Mouse (Mus musculus) forebrain, embryonic 14.5 days (tissue): ENCODE measurements around the gene Pet100. TPM values are rescaled to one million over a fixed set of nuclear protein-coding genes. Genes with fewer than 3 reads are reported as not detected.
A peak's percentile ranks its signal among the peaks of the same experiment; 100 is the strongest.
"Not testable (repeated sequence)": the region's sequence is repeated elsewhere in the genome, so short reads cannot be mapped to it uniquely, and the experiment has no call there.

Source experiments
- ATAC-seq: fragments of 200-750 bp; cut with Nextera tagmentation; 2 replicates; pipeline ENCODE4 v1.8.0; 2017; ENCODE audit warnings: mild to moderate bottlenecking, moderate library complexity
- DNase-seq: peaks from one replicate; pipeline ENCODE4 v3.0.0-alpha.2; 2015; ENCODE audit warnings: low spot score
- H3K27ac ChIP-seq: fragments of 300-500 bp; sonication (generic); 2 replicates; pipeline ENCODE4 v1.5.1; 2014; ENCODE audit warnings: low read depth, mild to moderate bottlenecking, control low read depth, low read length, moderate library complexity
- H3K27me3 ChIP-seq: fragments of 300-500 bp; sonication (generic); replicated peaks from 2 replicates; pipeline ENCODE4 v1.6.1; 2014; ENCODE audit warnings: low read length, control low read depth, mixed read lengths; ENCODE audit not compliant: control insufficient read depth, insufficient read depth
- H3K36me3 ChIP-seq: fragments of 300-500 bp; sonication (generic); 2 replicates; pipeline ENCODE4 v1.6.1; 2014; ENCODE audit warnings: low read length, control low read depth; ENCODE audit not compliant: control insufficient read depth, insufficient read depth
- H3K4me1 ChIP-seq: fragments of 300-500 bp; sonication (generic); 2 replicates; pipeline ENCODE4 v1.6.1; 2014; ENCODE audit warnings: antibody characterized with exemption, low read length, control low read depth; ENCODE audit not compliant: control insufficient read depth, insufficient read depth
- H3K4me2 ChIP-seq: fragments of 300-500 bp; sonication (generic); 2 replicates; pipeline ENCODE4 v1.6.1; 2014; ENCODE audit warnings: mild to moderate bottlenecking, control low read depth, low read length
- H3K4me3 ChIP-seq: fragments of 300-500 bp; sonication (generic); 2 replicates; pipeline ENCODE4 v1.5.1; 2014; ENCODE audit warnings: low read depth, low read length, control low read depth
- H3K9ac ChIP-seq: fragments of 300-500 bp; sonication (generic); 2 replicates; pipeline ENCODE4 v1.6.1; 2014; ENCODE audit warnings: mild to moderate bottlenecking, low read length, control low read depth, moderate library complexity
- H3K9me3 ChIP-seq: fragments of 300-500 bp; sonication (generic); replicated peaks from 2 replicates; pipeline ENCODE4 v1.6.1; 2016; ENCODE audit warnings: low read length, control low read depth, mixed read lengths; ENCODE audit not compliant: control insufficient read depth
- WGBS: fragments of 180-500 bp; shearing (Covaris S2); extraction: QIAGEN DNeasy Blood & Tissue Kit; methylation state at CpG from one replicate; pipeline ENCODE4 v1.1.7; 2014; 5-methylcytosine and 5-hydroxymethylcytosine counted together
- polyA plus RNA-seq: library from polyadenylated mRNA; unstranded; fragments of >200 nt; fragmentation: Nextera tagmentation; extraction: Ambion mirVana; gene quantifications from 2 replicates; pipeline ENCODE4 v1.2.1, GENCODE M21; 2014

Pet100 gene
- polyA plus RNA-seq, result 95.7 and 99.8 TPM in 2 replicates

DNA sequence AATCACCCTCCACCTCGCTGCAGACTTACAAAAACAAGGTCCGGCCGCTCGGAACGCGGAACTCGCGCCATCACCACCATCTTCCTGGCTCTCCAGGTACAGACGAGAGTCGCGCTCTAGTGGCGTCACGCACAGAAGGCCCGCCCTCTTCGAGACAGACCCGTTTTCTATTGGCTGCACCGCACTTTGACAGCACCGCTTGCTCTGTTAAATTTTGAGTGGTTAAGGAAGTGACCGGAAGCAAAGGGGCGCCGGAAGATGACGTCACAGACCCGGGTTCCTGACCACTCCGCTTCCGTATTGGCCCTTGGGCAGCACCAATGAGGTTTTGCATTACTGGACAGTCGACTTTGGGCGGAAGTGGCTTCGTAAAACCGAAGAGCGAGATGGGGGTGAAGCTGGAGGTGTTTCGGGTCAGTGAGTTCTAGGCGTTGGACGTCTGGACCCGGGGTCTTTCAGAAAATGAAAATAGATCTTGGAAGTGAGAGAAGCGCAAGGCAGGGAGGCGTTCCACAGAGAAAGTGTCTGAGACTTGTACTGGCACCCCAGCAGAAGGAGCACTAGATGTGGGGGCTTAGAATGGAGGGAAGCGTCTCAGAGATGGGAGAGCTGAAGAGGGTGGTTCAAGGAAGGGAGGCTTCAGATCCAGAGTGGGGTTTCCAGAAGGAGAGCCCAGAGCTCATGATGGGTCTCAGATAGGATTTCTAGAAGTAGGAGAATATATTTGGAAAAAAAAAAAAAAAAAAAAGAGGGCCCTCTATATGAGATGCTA, at the start of gene Pet100, which contains the start of gene Xab2:
Gene Pet100 (plus strand): TSS at position 350 of the 772 bp plus-strand sequence.
Gene Xab2 (minus strand): TSS at position 118 of the 772 bp plus-strand sequence.
- under 1% methylated on average over 37 of the region's 37 CpGs for WGBS

GRCm38 (mm10) chr8:3574546-3574945, 46.8 kb upstream of the Pet100 start:
- no peak for DNase-seq
- no peak overlapping the region for H3K9ac ChIP-seq
- WGBS, result 90% methylated on average over 3 of the region's 3 CpGs
- no peaks in the 10 kb centered on the region for H3K9me3 ChIP-seq
- H3K4me1 ChIP-seq, result no peaks in the 10 kb centered on the region
- no peaks in the 10 kb centered on the region for H3K27me3 ChIP-seq
- no peak overlapping the region for H3K4me2 ChIP-seq
- H3K27ac ChIP-seq, result no peak overlapping the region
- ATAC-seq, result no peak
- no peak overlapping the region for H3K4me3 ChIP-seq
- H3K36me3 ChIP-seq, result no peaks in the 10 kb centered on the region

More for the DNA sequence above, at the start of gene Pet100, which contains the start of gene Xab2:
- Histone ChIP-seq H3K9me3 (no peaks in the 10 kb centered on the region), H3K27me3 (no peaks in the 10 kb centered on the region), H3K27ac (no peak within 1 kb of the TSS), H3K9ac (peak within 1 kb of the TSS; percentile 76), H3K4me2 (peak within 1 kb of the TSS; percentile 73), H3K4me1 (peaks cover 9% of the 10 kb centered on the region; the same call in 1 of the 2 replicates), H3K4me3 (peak within 1 kb of the TSS; percentile 79), H3K36me3 (peaks cover 23% of the 10 kb centered on the region)
- ATAC-seq (peak; percentile 98), DNase-seq (peak; percentile 100)

- Histone ChIP-seq H3K27ac (no peak overlapping the region), H3K4me2 (no peak overlapping the region), H3K36me3 (no peaks in the 10 kb centered on the region), H3K4me1 (no peaks in the 10 kb centered on the region), H3K9me3 (no peaks in the 10 kb centered on the region), H3K9ac (no peak overlapping the region), H3K27me3 (no peaks in the 10 kb centered on the region), H3K4me3 (no peak overlapping the region)
- WGBS, result 80% methylated on average over 15 of the region's 15 CpGs
- no peak for DNase-seq
- ATAC-seq, result no peak
Measured at GRCm38 (mm10) chr8:3576211-3576960, 45.0 kb upstream of the Pet100 start.

GRCm38 (mm10) chr8:3579390-3580364, 41.7 kb upstream of the Pet100 start:
- DNase-seq (no peak), ATAC-seq (no peak)
- Histone ChIP-seq H3K9me3 (no peaks in the 10 kb centered on the region), H3K9ac (no peak overlapping the region), H3K27me3 (no peaks in the 10 kb centered on the region), H3K4me1 (no peaks in the 10 kb centered on the region), H3K4me3 (no peak overlapping the region), H3K36me3 (no peaks in the 10 kb centered on the region), H3K4me2 (no peak overlapping the region), H3K27ac (no peak overlapping the region)
- 82% methylated on average over 9 of the region's 9 CpGs for WGBS

DNA sequence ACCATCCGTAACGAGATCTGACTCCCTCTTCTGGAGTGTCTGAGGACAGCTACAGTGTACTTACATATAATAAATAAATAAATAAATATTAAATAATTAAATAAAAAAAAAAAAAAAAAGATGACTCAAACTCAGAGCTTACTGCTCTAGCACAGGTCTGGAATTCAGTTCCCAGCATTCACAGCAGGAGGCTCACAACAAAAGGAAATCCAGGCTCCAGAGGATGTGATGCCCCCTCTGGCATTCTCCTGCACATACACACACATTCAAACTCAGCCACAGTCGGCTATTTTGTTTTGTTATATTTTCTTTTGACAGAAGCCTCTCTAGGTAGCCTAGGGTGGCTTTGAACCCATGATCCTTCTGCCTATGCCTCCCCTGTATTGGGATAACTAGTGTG, 39.4 kb upstream of the Pet100 start:
- not testable (repeated sequence) for H3K9ac ChIP-seq, H3K4me1 ChIP-seq, H3K4me2 ChIP-seq, DNase-seq, ATAC-seq, H3K36me3 ChIP-seq, H3K4me3 ChIP-seq, H3K27me3 ChIP-seq, H3K9me3 ChIP-seq, H3K27ac ChIP-seq
- WGBS, result 75% methylated on average over 1 of the region's 3 CpGs

DNA sequence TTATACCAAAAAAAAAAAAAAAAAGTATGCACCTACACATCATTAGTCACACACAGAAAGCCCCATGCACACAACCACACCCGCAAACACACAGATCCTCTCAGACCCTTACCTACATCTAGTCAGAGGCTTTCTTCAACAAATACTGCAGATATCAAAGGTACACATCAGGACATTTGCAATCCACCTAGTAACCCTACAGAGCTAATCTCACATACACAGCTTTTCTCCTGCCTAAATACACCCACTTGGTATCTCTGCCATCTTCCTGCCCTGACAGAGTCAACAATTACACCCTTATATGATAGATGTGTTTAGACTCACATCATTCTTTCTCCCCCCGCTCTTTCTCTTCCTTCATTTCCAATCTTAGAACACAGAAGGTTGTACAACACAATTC, 34.9 kb upstream of the Pet100 start:
- ATAC-seq, result no peak
- no peaks in the 10 kb centered on the region for H3K4me1 ChIP-seq
- H3K9me3 ChIP-seq, result no peaks in the 10 kb centered on the region
- no peak for DNase-seq
- no peak overlapping the region for H3K4me3 ChIP-seq
- H3K27me3 ChIP-seq, result no peaks in the 10 kb centered on the region
- H3K27ac ChIP-seq, result no peak overlapping the region
- H3K4me2 ChIP-seq, result no peak overlapping the region
- H3K36me3 ChIP-seq, result no peaks in the 10 kb centered on the region
- no peak overlapping the region for H3K9ac ChIP-seq
- WGBS, result 91% methylated on average over 2 of the region's 2 CpGs

DNA sequence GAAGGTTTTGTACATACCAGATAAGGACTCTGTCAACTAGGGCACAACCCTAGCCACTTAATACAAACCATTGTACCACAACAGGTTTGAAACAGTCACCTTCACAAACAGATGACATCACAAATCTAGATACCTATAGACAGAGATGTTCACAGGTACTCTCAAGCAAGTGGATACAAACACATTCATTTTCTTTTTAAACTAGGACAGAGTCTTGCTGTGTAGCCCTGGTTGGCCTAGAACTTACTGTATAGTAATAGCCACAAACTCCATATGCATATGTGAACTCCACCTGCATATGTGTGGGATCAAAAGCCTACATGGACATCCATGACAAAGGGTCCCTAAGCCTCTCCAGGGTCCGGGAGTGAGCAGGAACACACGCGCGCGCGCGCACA, 34.4 kb upstream of the Pet100 start, which contains the start of gene Camsap3:
Gene Camsap3 (plus strand): TSS at position 301 of the 398 bp plus-strand sequence.
- peak within 1 kb of the TSS; percentile 80 for H3K27ac ChIP-seq
- DNase-seq (no peak), ATAC-seq (no peak)

More for the DNA sequence above, 34.4 kb upstream of the Pet100 start, which contains the start of gene Camsap3:
- Histone ChIP-seq H3K9me3 (no peaks in the 10 kb centered on the region), H3K27me3 (no peaks in the 10 kb centered on the region), H3K36me3 (no peaks in the 10 kb centered on the region), H3K4me1 (no peaks in the 10 kb centered on the region), H3K4me2 (peak within 1 kb of the TSS; percentile 80), H3K9ac (peak within 1 kb of the TSS; percentile 87), H3K4me3 (peak within 1 kb of the TSS; percentile 90)
- 0% methylated on average over 1 of the region's 7 CpGs for WGBS
